Mouse (Mus musculus): Measurements from ENCODE around the gene Shisa2. TPM values are rescaled to one million over a fixed set of nuclear protein-coding genes. Genes with fewer than 3 reads are reported as not detected.

The Shisa2 gene
- total RNA-seq, 2 experiments from 2014 or later, result 4.3 to 11.7 TPM

DNA sequence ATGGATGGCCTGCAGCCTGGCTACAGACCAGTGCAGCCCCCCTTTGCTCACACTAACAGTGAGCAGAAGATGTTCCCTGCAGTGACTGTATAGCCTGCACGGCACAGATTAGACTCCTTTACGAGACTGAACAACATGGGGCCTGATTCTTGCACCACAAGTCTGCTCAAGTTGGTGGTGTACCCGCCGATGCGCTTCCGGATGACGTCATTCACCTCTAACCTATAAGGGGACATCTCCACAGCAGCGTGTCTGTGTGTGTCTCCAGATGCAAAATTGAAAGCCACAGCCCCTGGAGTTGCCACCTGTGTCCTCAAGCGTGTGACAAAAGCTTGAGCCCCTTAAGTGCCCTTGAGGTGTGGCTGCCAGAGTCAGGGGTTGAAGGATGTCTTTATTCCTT is 5.0 kb downstream of the Shisa2 start:
- DNase-seq, result no peak

GRCm38 (mm10) chr14:59632067-59632466 is 7.0 kb downstream of the Shisa2 start:
- no peak for DNase-seq

- no peak for DNase-seq
These were observed 8.3 kb downstream of the Shisa2 start for GRCm38 (mm10) chr14:59633295-59633898.

GRCm38 (mm10) chr14:59633988-59634387 is 8.9 kb downstream of the Shisa2 start:
- no peak for DNase-seq

DNA sequence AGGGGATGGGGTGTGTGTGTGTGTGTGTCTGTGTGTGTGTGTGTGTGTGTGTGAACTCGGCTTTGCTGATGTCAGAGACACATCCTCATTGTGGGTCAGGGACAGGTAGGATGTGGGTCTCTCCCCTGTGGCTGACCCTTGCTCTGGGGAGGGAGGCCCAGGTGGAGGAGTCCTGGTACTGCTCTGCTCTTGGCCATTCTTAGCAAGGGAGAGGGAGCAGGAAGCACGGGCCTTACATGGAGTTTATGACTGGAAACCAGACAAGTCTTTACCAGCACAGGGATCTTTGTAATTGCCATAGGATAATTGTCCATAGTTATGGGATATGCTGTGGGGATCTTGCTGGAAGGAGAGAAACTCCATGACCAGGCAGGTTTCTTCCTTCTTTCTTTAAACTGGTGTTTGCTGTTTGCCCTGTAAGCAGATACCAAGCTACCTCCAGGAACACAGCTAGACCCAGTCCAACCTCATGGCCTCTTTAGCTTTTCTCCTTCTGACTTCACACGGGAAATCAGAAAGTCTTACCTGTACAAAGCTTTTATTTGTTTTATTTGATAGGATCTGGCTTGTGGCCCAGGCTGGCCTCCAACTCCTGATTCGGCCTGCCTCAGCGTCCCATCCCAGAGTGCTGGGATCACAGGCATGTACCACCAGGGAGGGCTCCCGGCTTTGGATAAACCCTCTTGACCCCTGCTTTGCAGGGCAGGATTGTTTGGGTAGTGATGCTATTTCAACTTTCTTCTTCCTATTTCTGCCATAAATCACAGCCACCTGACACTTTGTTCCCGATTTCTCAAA is 14.0 kb downstream of the Shisa2 start:
- DNase-seq, result no peak

DNA sequence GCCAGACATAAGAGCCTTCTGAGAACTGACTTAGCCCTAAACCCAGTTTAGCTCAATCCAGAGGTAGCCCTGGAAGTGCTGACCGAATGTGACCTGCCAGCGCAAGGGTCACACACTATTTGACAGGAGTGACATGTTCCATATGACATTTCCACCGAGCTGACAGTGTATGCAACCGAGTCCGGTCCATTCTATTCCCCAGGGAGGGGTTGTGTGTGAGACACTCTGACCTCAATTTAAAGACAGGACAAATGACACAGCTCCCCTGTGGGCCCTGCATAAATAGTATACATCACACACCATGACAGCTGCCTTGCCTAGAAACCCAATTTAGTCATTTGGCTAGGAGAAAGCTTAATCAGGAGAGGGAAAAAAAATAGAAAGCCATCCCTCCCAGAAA is 16.7 kb downstream of the Shisa2 start:
- no peak for DNase-seq

- no peak for DNase-seq
These were observed 18.5 kb downstream of the Shisa2 start for GRCm38 (mm10) chr14:59643582-59643981.

DNA sequence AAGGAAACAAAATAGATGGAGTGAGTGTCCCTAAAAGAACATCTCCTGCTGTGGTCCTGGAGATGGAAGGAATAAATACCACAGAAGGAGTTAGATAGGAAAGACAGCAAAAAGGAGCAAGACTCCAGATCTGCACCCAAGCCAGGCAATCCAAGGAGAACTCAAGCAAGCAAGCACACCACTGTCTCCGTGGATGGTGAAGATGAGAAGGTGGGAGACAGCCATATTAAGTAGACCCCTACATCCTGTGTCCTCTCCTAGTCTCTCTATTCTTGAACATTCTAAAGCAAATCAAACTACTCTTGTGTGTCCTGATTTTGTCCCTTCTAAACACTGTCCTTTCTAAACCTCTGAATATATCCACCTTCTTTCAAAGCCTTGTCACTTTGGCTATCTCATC is 19.1 kb downstream of the Shisa2 start:
- DNase-seq, result no peak

DNA sequence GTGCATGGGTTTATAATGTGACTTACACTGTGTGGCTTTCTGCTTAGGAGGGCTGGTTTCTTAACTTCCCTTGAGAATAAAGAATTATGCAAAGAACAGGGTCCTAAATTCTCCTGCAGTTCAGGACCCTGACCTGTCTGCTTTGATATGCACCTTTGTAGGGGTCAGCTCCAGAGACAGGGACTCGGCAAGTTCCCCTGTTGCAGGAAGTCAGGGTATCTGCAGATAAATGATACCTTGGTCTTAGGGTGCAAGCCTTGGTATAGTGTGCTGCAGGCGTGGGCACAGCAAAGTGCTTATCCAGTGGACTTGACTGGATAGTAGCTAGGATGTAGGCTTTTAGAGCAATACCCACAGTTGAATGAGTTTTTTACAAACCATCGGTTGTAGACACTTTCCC is 19.8 kb downstream of the Shisa2 start:
- no peak for DNase-seq

DNA sequence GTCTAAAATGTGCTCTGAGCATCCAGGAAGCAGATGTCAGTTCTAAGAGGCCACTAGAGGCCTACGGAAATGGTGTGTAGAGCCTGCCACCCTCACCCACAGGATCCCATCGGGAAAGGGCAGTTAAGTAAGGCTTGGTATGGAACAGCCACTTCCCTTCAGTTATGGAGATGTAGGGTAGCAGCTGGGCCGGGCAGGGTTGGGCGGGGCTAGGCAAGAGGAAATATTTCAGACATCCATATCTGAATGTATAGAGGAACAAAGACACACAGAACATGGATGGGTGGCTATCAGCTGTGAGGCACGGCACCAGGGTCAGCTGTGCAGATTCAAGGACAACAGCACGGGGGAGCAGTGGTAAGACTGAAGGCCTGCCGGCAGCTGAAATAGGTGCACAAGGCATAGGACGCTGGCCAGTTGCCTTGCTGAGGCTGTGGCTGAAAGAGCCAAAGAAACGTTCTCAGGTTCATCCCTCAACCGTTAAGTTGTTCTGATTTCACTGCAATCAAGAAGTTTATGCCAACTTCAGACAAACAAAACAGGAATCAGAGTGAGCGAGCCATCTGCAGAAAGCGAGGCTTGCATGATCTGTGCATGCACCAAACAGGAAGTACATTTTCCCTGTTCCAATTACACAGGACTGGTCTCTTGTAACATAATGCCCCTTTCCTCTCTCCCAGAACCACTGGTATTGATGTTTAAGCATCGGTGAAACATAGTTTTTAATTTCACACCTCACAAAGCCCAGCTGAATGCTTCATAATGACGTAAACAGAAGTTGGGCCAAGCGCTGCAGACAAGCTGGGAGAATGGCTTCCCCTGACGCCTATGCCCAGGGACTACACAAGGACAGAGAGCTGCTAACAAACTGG is 22.0 kb downstream of the Shisa2 start:
- peak; percentile 50 for DNase-seq

DNA sequence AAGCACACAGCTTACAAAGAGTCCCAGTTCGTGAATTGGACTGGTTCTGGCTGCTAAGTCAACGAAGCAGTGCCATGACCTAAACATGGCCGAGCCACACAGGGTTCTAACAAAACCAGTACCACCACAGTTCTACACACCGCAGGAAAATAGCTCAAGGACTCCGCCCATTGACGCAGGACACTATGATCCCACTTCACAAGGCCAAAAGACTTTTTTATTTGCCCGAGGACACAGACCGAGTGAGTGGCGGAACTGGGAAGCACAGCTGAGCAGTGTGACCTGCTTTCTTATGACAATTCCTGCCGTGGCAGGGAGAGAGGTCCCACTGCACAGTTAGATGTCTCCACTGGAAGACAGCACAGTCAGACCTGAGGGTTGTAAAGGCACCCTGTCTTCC is 23.5 kb downstream of the Shisa2 start:
- no peak for DNase-seq

GRCm38 (mm10) chr14:59649337-59649736 is 24.2 kb downstream of the Shisa2 start:
- DNase-seq, result no peak

GRCm38 (mm10) chr14:59656591-59656990 is 31.5 kb downstream of the Shisa2 start:
- DNase-seq, result no peak

DNA sequence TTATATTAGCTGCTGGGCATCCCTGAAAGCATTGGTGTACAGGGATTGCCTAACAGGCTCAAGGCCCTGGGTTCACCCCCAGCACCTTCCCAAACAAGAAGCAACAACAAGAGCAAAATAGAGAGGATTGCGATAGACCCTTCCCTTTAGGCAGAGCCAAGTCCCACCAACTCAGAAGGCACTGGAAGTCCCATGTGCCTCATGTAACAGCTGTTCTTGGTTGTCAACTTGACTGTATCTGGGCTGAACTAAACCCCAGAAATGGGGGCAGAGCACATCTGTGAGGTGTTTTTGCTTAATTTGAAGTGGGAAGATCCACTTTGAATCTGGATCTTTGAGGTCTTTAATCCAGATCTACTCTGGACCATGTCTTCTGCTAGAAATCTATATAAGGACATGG is 32.0 kb downstream of the Shisa2 start:
- DNase-seq, result no peak

DNA sequence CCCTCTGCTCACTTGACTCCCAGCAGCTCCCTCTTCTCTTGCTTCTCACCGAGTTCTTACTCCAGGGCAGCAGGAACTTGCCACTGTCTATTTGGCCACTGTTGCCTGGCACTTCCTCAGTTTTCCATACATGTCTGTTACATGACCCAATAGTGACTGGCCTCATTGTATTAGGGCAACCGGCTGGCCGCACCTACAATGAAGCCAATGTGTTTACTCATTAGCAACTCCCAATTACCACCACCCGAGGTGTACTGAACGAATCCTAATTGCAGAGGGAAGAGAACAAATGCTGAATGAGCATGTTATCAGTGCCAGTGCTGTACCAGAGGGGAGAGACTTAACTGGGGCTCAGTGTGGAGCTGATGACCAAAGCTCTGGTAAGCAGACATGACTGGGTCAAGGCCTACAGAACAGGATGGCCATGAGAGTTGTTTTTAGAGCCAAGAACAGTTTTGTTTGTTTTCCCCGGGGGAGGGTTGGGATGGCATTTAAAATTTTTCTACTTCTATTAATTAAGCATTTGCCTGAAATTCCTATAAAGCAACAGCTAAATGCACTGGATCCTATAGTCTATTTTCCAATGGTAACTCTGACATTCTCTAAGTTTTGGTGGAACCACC is 47.9 kb downstream of the Shisa2 start:
- DNase-seq, result peak; percentile 23

DNA sequence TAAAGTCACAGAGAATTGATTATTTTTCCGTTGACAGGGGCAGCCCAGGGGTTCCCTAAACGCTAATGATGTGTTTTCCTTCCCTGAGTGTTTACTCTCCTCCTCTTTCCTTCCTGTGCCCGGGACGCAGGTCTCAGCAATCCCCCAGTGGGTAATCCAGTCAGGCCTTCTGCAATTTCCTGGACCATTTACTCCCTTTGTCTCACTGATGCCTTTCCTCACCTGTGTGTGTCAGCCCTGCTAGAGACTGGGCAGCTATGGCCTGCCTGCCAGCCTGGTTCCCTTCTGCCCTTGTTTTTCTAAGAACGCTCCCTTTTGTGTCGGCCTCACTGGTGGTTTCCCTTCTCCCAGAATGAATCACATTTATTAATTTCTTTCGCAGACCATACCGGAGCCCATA is 49.4 kb downstream of the Shisa2 start:
- no peak for DNase-seq

GRCm38 (mm10) chr14:59675330-59675729 is 50.2 kb downstream of the Shisa2 start:
- DNase-seq, result no peak

DNA sequence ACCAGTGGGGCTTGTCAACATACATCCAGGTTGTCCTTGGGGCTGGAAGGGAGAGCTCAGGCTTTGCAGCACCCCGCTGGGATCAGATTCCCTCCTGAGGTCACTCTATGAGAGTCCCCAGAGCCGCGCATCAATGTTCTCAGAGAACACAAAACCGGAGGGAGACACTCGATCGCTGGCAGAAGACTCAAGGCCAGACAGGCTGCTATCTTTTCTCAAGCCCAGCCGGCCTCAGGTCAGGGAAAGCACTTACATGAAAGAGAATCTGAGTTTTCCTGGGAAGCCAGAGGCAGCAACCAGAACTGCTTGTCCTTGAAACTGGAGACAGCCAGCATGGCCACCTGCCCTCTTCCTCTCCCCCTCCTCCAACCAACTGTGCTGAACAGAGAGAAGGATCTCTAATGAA is 52.5 kb downstream of the Shisa2 start:
- DNase-seq, result peak; percentile 54
